Mouse (Mus musculus) midbrain, embryonic 14.5 days (tissue): ENCODE results near the gene Pdzd3. TPM values are rescaled to one million over a fixed set of nuclear protein-coding genes. Genes with fewer than 3 reads are reported as not detected.

ENCODE experiments used
- ATAC-seq: fragments of 200-750 bp; cut with Nextera tagmentation; 2 replicates; pipeline ENCODE4 v1.8.0; 2017; ENCODE audit warnings: moderate number of reproducible peaks, moderate library complexity; ENCODE audit not compliant: low FRiP score, low TSS enrichment
- DNase-seq: peaks from one replicate; pipeline ENCODE4 v3.0.0-alpha.2; 2015
- H3K27ac ChIP-seq: fragments of 300-500 bp; sonication (generic); replicated peaks from 2 replicates; pipeline ENCODE4 v1.5.1; 2014; ENCODE audit warnings: mild to moderate bottlenecking, low read depth, low read length, moderate library complexity
- H3K27me3 ChIP-seq: fragments of 300-500 bp; sonication (generic); 2 replicates; pipeline ENCODE4 v1.6.1; 2014; ENCODE audit warnings: low read length, control low read depth, mixed read lengths; ENCODE audit not compliant: control insufficient read depth, insufficient read depth
- H3K36me3 ChIP-seq: fragments of 300-500 bp; sonication (generic); 2 replicates; pipeline ENCODE4 v1.6.1; 2014; ENCODE audit warnings: low read length, control low read depth; ENCODE audit not compliant: control insufficient read depth, insufficient read depth
- H3K4me1 ChIP-seq: fragments of 300-500 bp; sonication (generic); 2 replicates; pipeline ENCODE4 v1.6.1; 2014; ENCODE audit warnings: mild to moderate bottlenecking, antibody characterized with exemption, low read length, control low read depth; ENCODE audit not compliant: control insufficient read depth, insufficient read depth
- H3K4me2 ChIP-seq: fragments of 300-500 bp; sonication (generic); 2 replicates; pipeline ENCODE4 v1.6.1; 2014; ENCODE audit warnings: mild to moderate bottlenecking, low read length, moderate library complexity
- H3K4me3 ChIP-seq: fragments of 300-500 bp; sonication (generic); replicated peaks from 2 replicates; pipeline ENCODE4 v1.5.1; 2014; ENCODE audit warnings: low read depth, low read length
- H3K9ac ChIP-seq: fragments of 300-500 bp; sonication (generic); replicated peaks from 2 replicates; pipeline ENCODE4 v1.6.1; 2014; ENCODE audit warnings: mild to moderate bottlenecking, low read length, moderate library complexity
- H3K9me3 ChIP-seq: fragments of 300-500 bp; sonication (generic); 2 replicates; pipeline ENCODE4 v1.6.1; 2016; ENCODE audit warnings: low read length, control low read depth, mixed read lengths; ENCODE audit not compliant: control insufficient read depth
- WGBS: fragments of 180-500 bp; shearing (Covaris S2); extraction: QIAGEN DNeasy Blood & Tissue Kit; methylation state at CpG from one replicate; pipeline ENCODE4 v1.1.7; 2014; 5-methylcytosine and 5-hydroxymethylcytosine counted together
- polyA plus RNA-seq: library from polyadenylated mRNA; unstranded; fragments of >200 nt; fragmentation: Nextera tagmentation; extraction: Ambion mirVana; gene quantifications from 2 replicates; pipeline ENCODE4 v1.2.1, GENCODE M21; 2014

Gene Pdzd3
- polyA plus RNA-seq, 1 experiment from 2014 or later: 0.57 TPM

GRCm38 (mm10) chr9:44207840-44208239 lies 43.4 kb downstream of the Pdzd3 start:
- no peaks in the 10 kb centered on the region; the same call in 1 of the 2 replicates for H3K9me3 ChIP-seq
- DNase-seq (no peak), ATAC-seq (no peak)
- H3K27me3 ChIP-seq: no peaks in the 10 kb centered on the region
- no peaks in the 10 kb centered on the region for H3K4me1 ChIP-seq
- no peak overlapping the region for H3K9ac ChIP-seq
- H3K27ac ChIP-seq: no peak overlapping the region
- H3K4me3 ChIP-seq: no peak overlapping the region
- 96% methylated on average over 2 of the region's 2 CpGs for WGBS
- H3K4me2 ChIP-seq: no peak overlapping the region
- H3K36me3 ChIP-seq: no peaks in the 10 kb centered on the region; the same call in 1 of the 2 replicates

- no peak overlapping the region for H3K4me2 ChIP-seq
- WGBS: 60% methylated on average over 3 of the region's 3 CpGs
- no peaks in the 10 kb centered on the region for H3K9me3 ChIP-seq
- H3K27me3 ChIP-seq: no peaks in the 10 kb centered on the region
- DNase-seq (no peak), ATAC-seq (no peak)
- H3K4me1 ChIP-seq: no peaks in the 10 kb centered on the region
- no peak overlapping the region for H3K27ac ChIP-seq
- no peak overlapping the region for H3K4me3 ChIP-seq
- peaks cover 30% of the 10 kb centered on the region for H3K36me3 ChIP-seq
- no peak overlapping the region for H3K9ac ChIP-seq
Observed at GRCm38 (mm10) chr9:44200458-44200857, 50.8 kb downstream of the Pdzd3 start.

GRCm38 (mm10) chr9:44199580-44199979 lies 51.7 kb downstream of the Pdzd3 start:
- Histone ChIP-seq H3K4me3 (no peak overlapping the region), H3K4me2 (no peak overlapping the region), H3K9me3 (no peaks in the 10 kb centered on the region), H3K27me3 (no peaks in the 10 kb centered on the region), H3K9ac (no peak overlapping the region), H3K27ac (no peak overlapping the region), H3K4me1 (no peaks in the 10 kb centered on the region), H3K36me3 (peaks cover 30% of the 10 kb centered on the region)
- ATAC-seq: no peak
- DNase-seq: no peak

GRCm38 (mm10) chr9:44199166-44199565 lies 52.1 kb downstream of the Pdzd3 start:
- ATAC-seq: no peak
- H3K9me3 ChIP-seq: no peaks in the 10 kb centered on the region
- H3K4me2 ChIP-seq: no peak overlapping the region
- H3K9ac ChIP-seq: no peak overlapping the region
- no peak for DNase-seq
- no peak overlapping the region for H3K27ac ChIP-seq
- 94% methylated on average over 3 of the region's 3 CpGs for WGBS
- peaks cover 30% of the 10 kb centered on the region for H3K36me3 ChIP-seq
- H3K27me3 ChIP-seq: no peaks in the 10 kb centered on the region
- no peaks in the 10 kb centered on the region for H3K4me1 ChIP-seq
- H3K4me3 ChIP-seq: no peak overlapping the region

Other genes starting within 250 kb of the Pdzd3 start
- 1.6 and 1.8 TPM in 2 replicates for gene Thy1, start 208.1 kb downstream of the Pdzd3 start, polyA plus RNA-seq
- gene Usp2, start 184.4 kb downstream of the Pdzd3 start, polyA plus RNA-seq: 6.6 and 9.4 TPM in 2 replicates
- gene Mfrp, start 149.7 kb downstream of the Pdzd3 start, polyA plus RNA-seq: 0.09 and 0.11 TPM in 2 replicates
- 3.7 and 4.0 TPM in 2 replicates for gene C1qtnf5, start 144.2 kb downstream of the Pdzd3 start, polyA plus RNA-seq
- 0.11 and 0.12 TPM in 2 replicates for gene Gm49380, start 138.0 kb downstream of the Pdzd3 start, polyA plus RNA-seq
- 25.7 and 29.9 TPM in 2 replicates for gene Rnf26, start 138.0 kb downstream of the Pdzd3 start, polyA plus RNA-seq
- 6.1 and 13.2 TPM in 2 replicates for gene Mcam, start 117.0 kb downstream of the Pdzd3 start, polyA plus RNA-seq
- 20.1 and 27.6 TPM in 2 replicates for gene Cbl, start 17.4 kb downstream of the Pdzd3 start, polyA plus RNA-seq
- not detected in 2 replicates for gene Ccdc153, start 10.8 kb downstream of the Pdzd3 start, polyA plus RNA-seq
- gene Nlrx1, start 17.1 kb upstream of the Pdzd3 start, polyA plus RNA-seq: 3.7 and 3.9 TPM in 2 replicates
- 18.9 and 20.1 TPM in 2 replicates for gene Abcg4, start 37.1 kb upstream of the Pdzd3 start, polyA plus RNA-seq
- gene Hinfp, start 54.2 kb upstream of the Pdzd3 start, polyA plus RNA-seq: 15.9 and 24.7 TPM in 2 replicates
- 25.2 and 25.5 TPM in 2 replicates for gene C2cd2l, start 68.8 kb upstream of the Pdzd3 start, polyA plus RNA-seq
- gene Dpagt1, start 74.5 kb upstream of the Pdzd3 start, polyA plus RNA-seq: 37.0 and 40.5 TPM in 2 replicates
- gene H2afx, start 83.2 kb upstream of the Pdzd3 start, polyA plus RNA-seq: 98.1 and 128 TPM in 2 replicates
- 53.5 and 64.7 TPM in 2 replicates for gene Hmbs, start 92.8 kb upstream of the Pdzd3 start, polyA plus RNA-seq
- gene Vps11, start 110.2 kb upstream of the Pdzd3 start, polyA plus RNA-seq: 34.4 and 36.7 TPM in 2 replicates
- gene Hyou1, start 128.0 kb upstream of the Pdzd3 start, polyA plus RNA-seq: 18.2 and 27.1 TPM in 2 replicates
- 42.9 and 46.8 TPM in 2 replicates for gene Slc37a4, start 145.4 kb upstream of the Pdzd3 start, polyA plus RNA-seq
- gene Rps25, start 155.7 kb upstream of the Pdzd3 start, polyA plus RNA-seq: 1,282 and 1,427 TPM in 2 replicates
- 329 and 359 TPM in 2 replicates for gene Trappc4, start 156.1 kb upstream of the Pdzd3 start, polyA plus RNA-seq
- gene Ccdc84, start 167.1 kb upstream of the Pdzd3 start, polyA plus RNA-seq: 33.3 and 36.4 TPM in 2 replicates
- gene Foxr1, start 189.7 kb upstream of the Pdzd3 start, polyA plus RNA-seq: not detected in 2 replicates
- gene Upk2, start 203.5 kb upstream of the Pdzd3 start, polyA plus RNA-seq: not detected in 2 replicates
- 12.6 and 14.9 TPM in 2 replicates for gene Bcl9l, start 231.4 kb upstream of the Pdzd3 start, polyA plus RNA-seq